Mouse (Mus musculus) heart, embryonic 13.5 days (tissue): Measurements from ENCODE around the gene Id2. TPM values are rescaled to one million over a fixed set of nuclear protein-coding genes. Genes with fewer than 3 reads are reported as not detected.

Source experiments
- ATAC-seq: fragments of 200-750 bp; cut with Nextera tagmentation; 2 replicates; pipeline ENCODE4 v1.8.0; 2017; ENCODE audit warnings: moderate TSS enrichment; ENCODE audit not compliant: insufficient number of reproducible peaks, low FRiP score, low TSS enrichment; ENCODE audit errors: extremely low read depth
- H3K27ac ChIP-seq: fragments of 300-500 bp; sonication (generic); replicated peaks from 2 replicates; pipeline ENCODE4 v1.5.1; 2015; ENCODE audit warnings: moderate library complexity, mild to moderate bottlenecking, inconsistent platforms
- H3K27me3 ChIP-seq: fragments of 300-500 bp; sonication (generic); replicated peaks from 2 replicates; pipeline ENCODE4 v1.6.1; 2015; ENCODE audit warnings: mild to moderate bottlenecking, inconsistent platforms
- H3K36me3 ChIP-seq: fragments of 300-500 bp; sonication (generic); 2 replicates; pipeline ENCODE4 v1.6.1; 2015; ENCODE audit warnings: mild to moderate bottlenecking, inconsistent platforms
- H3K4me1 ChIP-seq: fragments of 300-500 bp; sonication (generic); 2 replicates; pipeline ENCODE4 v1.6.1; 2015; ENCODE audit warnings: inconsistent platforms
- H3K4me2 ChIP-seq: fragments of 300-500 bp; sonication (generic); 2 replicates; pipeline ENCODE4 v1.6.1; 2015; ENCODE audit warnings: inconsistent platforms, mild to moderate bottlenecking, moderate library complexity
- H3K4me3 ChIP-seq: fragments of 300-500 bp; sonication (generic); 2 replicates; pipeline ENCODE4 v1.5.1; 2015; ENCODE audit warnings: moderate library complexity, mild to moderate bottlenecking, inconsistent platforms
- H3K9ac ChIP-seq: fragments of 300-500 bp; sonication (generic); 2 replicates; pipeline ENCODE4 v1.6.1; 2015; ENCODE audit warnings: inconsistent platforms, mild to moderate bottlenecking, moderate library complexity
- H3K9me3 ChIP-seq: fragments of 300-500 bp; sonication (generic); 2 replicates; pipeline ENCODE4 v1.6.1; 2016; ENCODE audit warnings: inconsistent platforms
- WGBS: fragments of 180-500 bp; shearing (Covaris S2); methylation state at CpG from one replicate; pipeline ENCODE4 v1.1.7; 2015; ENCODE audit warnings: mixed read lengths; 5-methylcytosine and 5-hydroxymethylcytosine counted together
- polyA plus RNA-seq: library from polyadenylated mRNA; unstranded; fragments of >200 nt; fragmentation: Nextera tagmentation; extraction: Ambion mirVana; gene quantifications from 2 replicates; pipeline ENCODE4 v1.2.1, GENCODE M21; 2015

Gene Id2
- polyA plus RNA-seq, 1 experiment from 2014 or later, result 255 TPM

- peaks cover 11% of the 10 kb centered on the region for H3K36me3 ChIP-seq
- H3K9ac ChIP-seq, result peak overlapping the region; percentile 95
- under 1% methylated on average over 41 of the region's 41 CpGs for WGBS
- peak; percentile 80 for ATAC-seq
- peak overlapping the region; percentile 88 for H3K4me2 ChIP-seq
- peak overlapping the region; percentile 86 for H3K4me3 ChIP-seq
- H3K27ac ChIP-seq, result peak overlapping the region; percentile 98
- no peaks in the 10 kb centered on the region for H3K27me3 ChIP-seq
- H3K9me3 ChIP-seq, result no peaks in the 10 kb centered on the region
- H3K4me1 ChIP-seq, result peaks cover 47% of the 10 kb centered on the region
These were observed 833 bp downstream of the Id2 start for GRCm38 (mm10) chr12:25095974-25096639.

DNA sequence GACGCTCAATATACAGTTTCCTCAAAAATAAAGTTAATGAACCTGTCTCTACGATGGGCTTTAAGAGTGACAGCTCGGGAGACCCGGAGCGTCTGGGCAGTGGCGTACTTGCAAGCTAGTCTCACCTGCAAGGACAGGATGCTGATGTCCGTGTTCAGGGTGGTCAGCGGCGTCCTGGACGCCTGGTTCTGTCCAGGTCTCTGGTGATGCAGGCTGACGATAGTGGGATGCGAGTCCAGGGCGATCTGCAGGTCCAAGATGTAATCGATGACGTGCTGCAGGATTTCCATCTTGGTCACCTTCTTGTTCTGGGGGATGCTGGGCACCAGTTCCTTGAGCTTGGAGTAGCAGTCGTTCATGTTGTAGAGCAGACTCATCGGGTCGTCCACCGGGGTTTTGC is 1.4 kb downstream of the Id2 start:
- no peaks in the 10 kb centered on the region for H3K27me3 ChIP-seq
- H3K9me3 ChIP-seq, result no peaks in the 10 kb centered on the region
- peaks cover 50% of the 10 kb centered on the region for H3K4me1 ChIP-seq
- H3K27ac ChIP-seq, result peak overlapping the region; percentile 92
- peak overlapping the region; percentile 95 for H3K9ac ChIP-seq
- ATAC-seq, result no peak
- peak overlapping the region; percentile 88 for H3K4me2 ChIP-seq
- peak overlapping the region; percentile 86 for H3K4me3 ChIP-seq
- H3K36me3 ChIP-seq, result peaks cover 11% of the 10 kb centered on the region
- under 1% methylated on average over 19 of the region's 19 CpGs for WGBS

DNA sequence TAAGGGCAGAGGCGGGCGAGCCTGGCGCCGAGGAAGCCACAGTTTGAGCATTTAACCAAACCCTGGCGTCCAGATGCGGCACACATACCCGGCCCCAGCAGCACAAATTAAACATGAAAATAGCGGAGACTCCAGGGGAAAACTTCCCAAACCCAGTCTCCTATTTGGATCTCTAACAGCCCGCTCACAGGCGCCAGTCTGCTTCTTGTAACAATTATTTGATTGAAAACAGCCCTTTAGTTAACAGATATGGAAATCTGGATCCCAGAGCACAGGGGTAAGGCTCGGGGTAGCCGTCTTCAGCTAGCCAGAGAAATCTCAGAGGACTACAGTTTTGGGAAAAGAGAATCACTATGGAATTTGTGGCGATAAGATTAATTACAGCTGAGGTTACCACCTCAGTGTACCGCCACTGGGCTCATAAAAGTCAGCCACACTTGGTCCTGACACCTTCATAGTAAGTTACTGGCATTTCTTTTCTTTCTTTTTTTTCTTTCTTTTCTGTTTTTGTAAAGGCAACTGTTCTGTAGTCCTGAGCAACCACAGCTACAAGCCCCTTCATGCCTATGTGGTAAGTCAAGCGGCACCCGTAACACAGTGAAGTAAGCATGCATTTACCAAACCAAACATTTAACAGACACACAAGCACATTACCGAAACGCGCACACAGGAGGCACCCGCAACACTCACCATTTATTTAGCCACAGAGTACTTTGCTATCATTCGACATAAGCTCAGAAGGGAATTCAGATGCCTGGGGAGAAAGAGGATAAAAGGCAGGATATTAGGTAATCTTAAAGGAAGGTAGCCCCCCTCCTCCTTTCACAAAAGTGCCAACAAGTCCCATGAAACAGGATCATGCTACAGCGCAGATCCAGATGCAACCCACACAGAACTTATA is 2.1 kb downstream of the Id2 start:
- Histone ChIP-seq H3K27ac (peak overlapping the region; percentile 92), H3K4me3 (peak overlapping the region; percentile 86), H3K9me3 (no peaks in the 10 kb centered on the region), H3K27me3 (no peaks in the 10 kb centered on the region), H3K4me2 (peak overlapping the region; percentile 88), H3K4me1 (peaks cover 54% of the 10 kb centered on the region), H3K36me3 (peaks cover 11% of the 10 kb centered on the region), H3K9ac (peak overlapping the region; percentile 95)
- WGBS, result 2% methylated on average over 22 of the region's 22 CpGs
- no peak for ATAC-seq

- H3K36me3 ChIP-seq, result peaks cover 11% of the 10 kb centered on the region
- WGBS, result 15% methylated on average over 11 of the region's 11 CpGs
- peak overlapping the region; percentile 88 for H3K4me2 ChIP-seq
- peak overlapping the region; percentile 51 for H3K4me3 ChIP-seq
- H3K4me1 ChIP-seq, result peaks cover 61% of the 10 kb centered on the region
- no peaks in the 10 kb centered on the region for H3K9me3 ChIP-seq
- no peak for ATAC-seq
- no peaks in the 10 kb centered on the region for H3K27me3 ChIP-seq
- peak overlapping the region; percentile 78 for H3K27ac ChIP-seq
- peak overlapping the region; percentile 82 for H3K9ac ChIP-seq
These were observed 3.6 kb downstream of the Id2 start for GRCm38 (mm10) chr12:25093241-25093774.

GRCm38 (mm10) chr12:25092751-25093211 is 4.2 kb downstream of the Id2 start:
- Histone ChIP-seq H3K4me1 (peaks cover 56% of the 10 kb centered on the region), H3K4me3 (peak overlapping the region; percentile 51), H3K4me2 (peak overlapping the region; percentile 88), H3K27me3 (no peaks in the 10 kb centered on the region), H3K27ac (peak overlapping the region; percentile 78), H3K9me3 (no peaks in the 10 kb centered on the region), H3K9ac (peak overlapping the region; percentile 82), H3K36me3 (peaks cover 11% of the 10 kb centered on the region)
- WGBS, result 2% methylated on average over 17 of the region's 17 CpGs
- no peak for ATAC-seq

DNA sequence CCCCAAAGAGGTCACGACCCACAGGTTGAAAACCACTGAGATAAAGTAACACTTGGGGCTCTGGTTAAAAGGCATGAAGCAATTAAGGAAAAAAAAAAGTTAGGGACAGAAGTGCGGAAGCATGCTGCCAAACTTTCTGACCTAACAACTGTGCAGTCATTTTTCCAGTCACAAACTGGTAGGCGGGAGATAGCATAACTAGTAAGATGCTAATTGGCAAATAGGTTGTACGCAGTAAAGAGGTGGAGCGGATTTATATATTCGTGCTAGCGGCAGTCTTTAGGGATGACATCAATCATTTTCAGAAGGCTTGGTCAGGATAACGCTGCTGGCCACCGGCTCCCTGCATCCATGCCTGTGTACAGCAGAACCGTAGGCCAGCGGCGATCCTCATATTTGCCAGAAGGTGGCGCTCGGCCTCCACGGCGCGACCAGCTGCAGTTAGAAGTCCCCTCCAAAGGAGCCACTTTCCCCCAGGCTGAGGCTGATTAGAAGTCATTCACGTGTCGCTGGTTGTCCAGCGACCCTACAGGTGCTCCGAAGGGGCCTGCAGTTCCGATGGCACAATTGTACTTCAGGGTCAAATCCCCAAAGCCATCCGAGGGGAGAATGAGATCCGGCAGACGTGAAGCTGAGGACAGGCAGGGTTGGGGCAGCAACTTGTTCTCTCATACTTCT is 4.8 kb downstream of the Id2 start:
- peaks cover 11% of the 10 kb centered on the region for H3K36me3 ChIP-seq
- no peak for ATAC-seq
- 7% methylated on average over 25 of the region's 25 CpGs for WGBS
- H3K4me2 ChIP-seq, result peak overlapping the region; percentile 88
- no peaks in the 10 kb centered on the region for H3K9me3 ChIP-seq
- peak overlapping the region; percentile 82 for H3K9ac ChIP-seq
- H3K27ac ChIP-seq, result peak overlapping the region; percentile 78
- H3K4me3 ChIP-seq, result peak overlapping the region; percentile 51
- peaks cover 51% of the 10 kb centered on the region for H3K4me1 ChIP-seq
- H3K27me3 ChIP-seq, result no peaks in the 10 kb centered on the region

DNA sequence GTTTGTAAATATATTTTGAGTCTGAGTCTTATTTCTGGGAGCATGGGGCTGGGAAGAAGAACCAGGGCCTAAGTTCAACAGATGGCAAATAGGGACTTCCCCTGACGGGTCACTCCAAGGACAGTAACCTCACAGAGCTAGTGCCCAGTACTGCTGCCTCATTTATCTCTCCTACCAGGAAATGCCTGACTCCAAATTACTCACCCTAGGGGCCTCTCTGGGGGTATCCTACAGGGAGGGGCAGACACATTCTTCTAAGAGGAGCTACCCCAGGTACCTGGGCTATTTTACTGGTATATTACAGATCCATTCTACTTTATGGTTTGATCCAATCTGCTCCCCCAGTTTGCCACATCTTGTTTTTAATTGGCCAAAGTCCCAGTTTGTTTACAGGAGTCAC is 7.5 kb downstream of the Id2 start:
- Histone ChIP-seq H3K4me1 (peaks cover 49% of the 10 kb centered on the region), H3K27ac (no peak overlapping the region), H3K9ac (no peak overlapping the region), H3K27me3 (no peaks in the 10 kb centered on the region), H3K4me3 (no peak overlapping the region), H3K36me3 (peaks cover 11% of the 10 kb centered on the region), H3K9me3 (no peaks in the 10 kb centered on the region), H3K4me2 (no peak overlapping the region)
- no peak for ATAC-seq
- 45% methylated on average over 1 of the region's 1 CpGs for WGBS

DNA sequence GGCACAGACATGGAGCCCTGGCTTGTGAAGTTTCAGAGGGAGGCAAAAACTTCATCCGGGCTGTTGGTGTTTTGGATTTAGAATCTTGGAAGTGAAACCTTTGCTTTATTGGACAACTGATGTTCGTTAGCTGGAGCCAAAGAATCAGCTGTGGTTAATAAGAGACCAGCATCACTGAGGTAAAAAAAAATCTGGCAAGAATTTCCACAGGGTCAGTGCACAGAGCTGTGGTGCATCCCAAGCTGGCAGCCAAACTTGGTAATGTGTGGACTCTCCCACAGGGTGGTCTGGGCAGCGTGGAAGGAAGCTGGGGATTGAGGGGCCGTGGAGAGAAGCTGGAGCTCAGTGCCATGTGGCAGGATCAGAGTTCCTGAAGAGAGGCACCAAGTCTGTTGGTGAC is 10.0 kb downstream of the Id2 start:
- Histone ChIP-seq H3K4me3 (no peak overlapping the region), H3K4me1 (peaks cover 50% of the 10 kb centered on the region), H3K36me3 (no peaks in the 10 kb centered on the region), H3K9ac (no peak overlapping the region), H3K27ac (no peak overlapping the region), H3K27me3 (no peaks in the 10 kb centered on the region), H3K9me3 (no peaks in the 10 kb centered on the region), H3K4me2 (no peak overlapping the region)
- ATAC-seq, result no peak
- 47% methylated on average over 4 of the region's 4 CpGs for WGBS

- H3K27ac ChIP-seq, result no peak overlapping the region
These were observed 13.4 kb downstream of the Id2 start for GRCm38 (mm10) chr12:25083260-25084178.

DNA sequence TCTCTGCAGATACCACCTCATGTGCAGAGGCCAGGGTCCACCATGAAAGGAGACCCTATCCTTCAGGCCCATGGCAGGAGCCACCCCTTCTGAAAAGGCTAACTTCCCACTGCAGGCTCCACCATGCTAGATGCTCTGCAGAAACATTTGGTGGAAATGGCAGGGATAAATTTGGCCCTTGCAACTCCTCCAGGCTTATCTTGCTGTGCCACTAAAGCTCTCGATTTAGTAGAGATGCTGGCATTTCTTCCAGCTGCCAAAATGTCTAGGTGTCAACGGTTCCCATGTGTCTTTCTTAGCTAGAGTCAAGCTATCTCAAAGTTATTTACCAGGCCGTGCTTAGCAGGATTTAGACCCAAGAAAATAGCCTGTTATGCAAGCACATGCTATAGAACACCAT is 22.6 kb downstream of the Id2 start:
- Histone ChIP-seq H3K27ac (peak overlapping the region; percentile 75), H3K4me3 (no peak overlapping the region)

More at GRCm38 (mm10) chr12:25083260-25084178, 13.4 kb downstream of the Id2 start:
- H3K9ac ChIP-seq, result no peak overlapping the region
- peak overlapping the region; percentile 11; the same call in 1 of the 2 replicates for H3K4me3 ChIP-seq
- ATAC-seq, result no peak
- peaks cover 23% of the 10 kb centered on the region for H3K4me1 ChIP-seq
- H3K36me3 ChIP-seq, result no peaks in the 10 kb centered on the region
- no peaks in the 10 kb centered on the region for H3K27me3 ChIP-seq
- H3K4me2 ChIP-seq, result peak overlapping the region; percentile 47
- no peaks in the 10 kb centered on the region for H3K9me3 ChIP-seq
- WGBS, result 30% methylated on average over 26 of the region's 26 CpGs

More for the DNA sequence above, 22.6 kb downstream of the Id2 start:
- 0 out of 2 replicates have a peak, but pooled peaks cover 3% of the 10 kb centered on the region for H3K9me3 ChIP-seq
- no peaks in the 10 kb centered on the region for H3K27me3 ChIP-seq
- no peaks in the 10 kb centered on the region for H3K36me3 ChIP-seq
- no peak overlapping the region for H3K9ac ChIP-seq
- H3K4me2 ChIP-seq, result no peak overlapping the region
- no peak for ATAC-seq
- H3K4me1 ChIP-seq, result peaks cover 21% of the 10 kb centered on the region
- 25% methylated on average over 3 of the region's 3 CpGs for WGBS
